Mouse (Mus musculus): ENCODE measurements at regions not wholly inside any gene's neighbourhood (a gene's known extent, or its start where the extent isn't known, plus 50 kb on each side); places are given as distances from the start of the nearest gene placed in this dataset.

GRCm38 (mm10) chr14:53369776-53370175 lies 874.2 kb upstream of the Olfr1507 start:
- TF ChIP-seq CTCF (IDR thresholded peaks at IDR 0.05; ENCODE audit: low read depth, low read length), result no peak
- TF ChIP-seq EP300 (IDR thresholded peaks at IDR 0.05; ENCODE audit: insufficient read depth, low read depth, low read length), result no peak
